Mouse (Mus musculus): ENCODE measurements around the gene Ppp1r13l.

Ppp1r13l gene

DNA sequence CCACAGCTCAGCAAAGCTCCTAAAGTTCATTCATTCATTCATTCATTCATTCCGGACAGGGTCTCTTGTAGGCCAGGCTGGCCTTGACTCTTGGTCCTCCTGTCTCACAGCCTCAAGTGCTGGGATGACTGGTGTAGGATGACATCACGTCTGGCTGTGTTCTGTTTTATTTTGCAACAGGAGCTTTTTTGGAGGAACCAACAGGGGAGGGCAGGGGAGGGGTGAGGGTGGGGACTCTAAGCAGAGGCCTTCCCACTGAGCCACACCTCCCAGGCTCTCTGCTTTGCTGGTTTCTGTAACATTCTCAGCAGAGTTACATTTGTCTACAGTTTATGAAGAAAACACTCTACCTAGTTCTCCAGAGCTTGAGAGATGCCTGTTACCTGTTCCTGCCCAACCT lies 21.5 kb upstream of the Ppp1r13l start:
- DNase-seq: no peak

DNA sequence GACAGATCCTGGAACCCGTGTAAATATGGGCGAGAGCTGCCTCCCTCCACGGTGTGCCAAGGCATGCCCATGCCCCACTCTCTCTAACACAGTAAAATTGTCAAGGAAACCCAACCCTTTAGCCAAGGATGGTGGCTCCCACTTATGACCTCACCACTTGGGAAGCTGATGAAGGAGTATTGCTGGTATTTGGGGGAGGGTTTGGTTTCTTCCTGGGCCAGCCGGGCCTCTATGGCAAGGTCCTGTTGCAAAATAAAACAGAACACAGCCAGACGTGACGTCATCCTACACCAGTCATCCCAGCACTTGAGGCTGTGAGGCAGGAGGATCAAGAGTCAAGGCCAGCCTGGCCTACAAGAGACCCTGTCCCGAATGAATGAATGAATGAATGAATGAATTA lies 21.0 kb upstream of the Ppp1r13l start:
- no peak for DNase-seq

DNA sequence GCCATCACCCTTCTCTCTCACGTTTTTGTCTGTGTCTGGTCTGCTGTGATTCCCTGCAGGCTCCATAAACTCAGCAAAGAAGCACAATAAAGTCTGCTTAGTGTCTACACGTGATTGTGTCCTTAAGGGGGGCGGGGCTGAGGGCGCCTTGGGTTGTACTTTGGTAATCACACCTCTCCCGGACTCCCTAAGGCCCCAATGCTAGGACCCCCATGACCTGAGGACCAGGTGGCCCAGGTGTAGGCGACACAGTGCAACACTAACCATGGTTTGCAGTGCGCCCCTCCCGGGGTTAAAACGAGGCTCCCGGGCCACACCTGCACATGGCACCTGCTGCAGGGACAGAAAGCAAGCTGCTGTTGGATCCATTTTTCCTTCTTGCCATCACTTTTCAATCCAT lies 18.3 kb upstream of the Ppp1r13l start:
- DNase-seq: no peak

DNA sequence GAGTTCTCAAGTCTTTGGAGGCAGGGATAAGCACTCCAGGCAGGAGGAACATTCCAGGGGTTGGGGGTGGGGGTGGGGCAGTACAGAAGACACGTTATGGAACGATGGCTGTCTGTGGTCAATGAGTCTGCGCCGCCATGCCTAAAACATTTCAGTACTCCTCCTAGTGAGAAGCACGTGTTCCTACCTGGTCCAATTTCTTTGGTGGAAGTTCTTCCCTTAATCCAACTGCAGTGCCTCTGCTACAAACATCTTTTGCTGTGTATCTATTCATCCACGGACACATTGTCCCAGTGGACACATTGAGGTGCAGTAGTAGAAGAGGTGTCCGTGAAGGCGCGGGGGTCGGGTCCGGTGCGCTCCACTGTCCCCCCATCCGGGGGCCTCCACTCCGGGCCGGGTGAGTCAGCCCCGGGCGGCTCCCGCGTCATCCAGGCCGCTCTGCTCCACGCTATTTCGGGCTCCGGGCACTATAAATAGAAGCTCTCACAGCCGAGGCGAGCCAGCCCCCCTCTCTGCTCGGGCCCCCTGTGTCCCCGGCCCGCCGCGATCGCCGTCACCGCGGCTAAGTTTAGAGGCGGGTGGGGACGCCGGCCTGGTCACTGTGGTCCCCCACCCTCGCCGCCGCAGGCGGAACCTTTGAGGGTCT lies 17.7 kb upstream of the Ppp1r13l start:
- no peak for DNase-seq

DNA sequence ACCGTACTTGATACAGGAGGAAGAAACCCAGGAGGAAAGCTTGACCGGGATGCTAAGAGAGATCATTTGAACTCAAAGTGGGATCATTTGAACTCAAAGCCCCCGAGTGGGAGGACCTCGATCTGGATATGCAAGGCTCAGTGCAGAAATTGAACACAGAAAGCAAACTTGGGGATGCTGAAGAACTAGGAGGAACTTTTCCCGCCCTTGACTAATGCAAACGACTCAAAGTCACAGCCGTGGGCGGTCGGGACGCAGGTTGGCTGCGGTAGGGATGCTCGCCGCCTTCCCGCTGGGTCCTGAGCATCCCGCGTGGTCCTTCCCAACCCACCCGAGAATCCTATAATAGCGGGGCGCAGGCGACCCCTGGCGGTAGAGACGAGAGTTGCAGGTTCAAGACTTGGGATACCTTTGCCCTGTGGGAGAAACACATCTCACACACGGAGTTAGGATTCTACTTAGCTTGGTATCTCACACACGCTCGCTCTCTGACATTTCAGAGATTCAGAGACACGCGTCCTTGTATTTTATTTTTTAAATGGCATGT lies 17.0 kb upstream of the Ppp1r13l start:
- peak; percentile 90 for DNase-seq

DNA sequence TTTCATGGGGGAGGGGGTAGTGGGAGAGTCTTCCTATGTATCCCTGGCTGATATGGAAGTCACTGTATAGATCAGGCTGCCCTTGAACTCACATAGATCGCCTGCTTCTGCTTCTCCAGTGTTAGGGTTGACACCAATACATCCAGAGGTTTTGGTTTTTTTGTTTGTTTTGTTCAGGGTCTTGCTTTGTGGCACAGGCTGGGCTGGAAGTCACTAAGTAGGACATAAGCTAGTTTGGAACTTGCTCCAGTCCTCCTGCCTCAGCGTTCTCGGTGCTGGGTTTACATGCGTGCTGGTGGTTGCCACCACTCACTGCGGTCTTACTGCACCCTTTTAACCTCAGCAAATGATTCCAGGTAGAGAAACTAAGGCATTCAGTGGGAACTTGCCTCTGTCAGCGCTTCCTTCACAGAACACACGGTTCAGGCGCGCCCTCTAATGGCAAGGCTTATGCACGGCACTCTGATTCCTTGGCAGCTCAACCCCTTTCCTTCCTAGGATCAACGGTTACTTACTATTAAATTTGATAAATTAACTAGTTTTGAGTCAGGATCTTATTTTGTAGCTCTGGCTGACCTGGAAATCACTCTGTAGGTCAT lies 16.2 kb upstream of the Ppp1r13l start:
- DNase-seq: peak; percentile 66

DNA sequence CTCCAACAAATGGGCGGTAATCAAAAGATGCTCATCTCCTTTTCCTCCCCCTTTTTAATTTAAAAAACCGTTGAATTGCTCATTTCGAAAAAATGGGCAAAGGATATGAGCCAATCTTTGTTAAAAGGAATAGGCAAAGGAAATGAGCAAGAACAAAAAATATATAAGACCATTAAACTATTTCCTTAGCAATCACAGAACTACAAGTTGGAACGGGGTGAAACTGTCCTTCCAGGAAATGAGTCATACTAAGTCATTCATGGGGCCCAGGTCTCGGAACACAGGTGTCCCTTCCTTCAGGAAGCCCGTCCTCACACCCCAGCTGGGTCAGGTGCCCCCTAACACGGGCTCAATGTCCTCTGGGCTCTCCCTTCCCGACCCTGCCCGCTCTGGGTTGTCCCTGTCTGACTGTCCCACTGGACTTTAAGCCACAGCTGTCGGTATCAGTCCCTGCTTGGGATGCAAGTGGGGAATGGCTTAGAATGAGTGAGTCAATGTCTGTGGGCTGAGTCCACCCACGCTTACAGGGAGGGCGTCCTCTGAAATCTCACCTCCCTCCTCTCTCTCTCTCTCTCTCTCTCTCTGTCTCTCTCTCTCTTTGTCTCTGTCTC lies 15.2 kb upstream of the Ppp1r13l start, which contains the start of gene Ercc1:
Gene Ercc1 (plus strand): TSS at position 542 of the 611 bp plus-strand sequence.
- no peak for DNase-seq

DNA sequence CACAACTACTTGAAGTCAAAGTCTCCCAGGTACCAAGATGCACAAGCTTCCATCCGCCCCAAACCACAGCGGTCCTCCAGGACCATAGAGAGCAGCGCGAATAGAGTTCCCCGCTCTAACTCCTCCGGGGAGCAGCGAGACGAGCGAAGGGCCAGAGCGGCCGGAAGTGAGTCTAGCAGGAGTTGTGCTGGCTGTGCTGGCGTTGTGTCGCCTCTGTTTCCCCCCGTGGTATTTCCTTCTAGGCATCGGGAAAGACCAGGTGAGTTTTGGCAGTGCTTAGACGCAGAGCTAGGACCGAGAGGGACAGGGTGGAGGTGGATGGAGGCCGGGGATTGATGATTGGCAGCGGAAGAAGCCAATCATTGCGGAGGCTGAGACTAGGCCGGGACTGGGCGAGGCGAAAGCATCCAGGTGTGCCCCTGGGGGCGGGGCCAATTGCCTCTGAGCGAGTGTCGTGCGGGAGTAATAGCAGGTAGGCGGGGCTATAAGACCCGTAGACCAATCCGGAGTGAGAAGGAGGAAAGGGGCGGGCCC lies 14.5 kb upstream of the Ppp1r13l start:
- DNase-seq: peak; percentile 97

DNA sequence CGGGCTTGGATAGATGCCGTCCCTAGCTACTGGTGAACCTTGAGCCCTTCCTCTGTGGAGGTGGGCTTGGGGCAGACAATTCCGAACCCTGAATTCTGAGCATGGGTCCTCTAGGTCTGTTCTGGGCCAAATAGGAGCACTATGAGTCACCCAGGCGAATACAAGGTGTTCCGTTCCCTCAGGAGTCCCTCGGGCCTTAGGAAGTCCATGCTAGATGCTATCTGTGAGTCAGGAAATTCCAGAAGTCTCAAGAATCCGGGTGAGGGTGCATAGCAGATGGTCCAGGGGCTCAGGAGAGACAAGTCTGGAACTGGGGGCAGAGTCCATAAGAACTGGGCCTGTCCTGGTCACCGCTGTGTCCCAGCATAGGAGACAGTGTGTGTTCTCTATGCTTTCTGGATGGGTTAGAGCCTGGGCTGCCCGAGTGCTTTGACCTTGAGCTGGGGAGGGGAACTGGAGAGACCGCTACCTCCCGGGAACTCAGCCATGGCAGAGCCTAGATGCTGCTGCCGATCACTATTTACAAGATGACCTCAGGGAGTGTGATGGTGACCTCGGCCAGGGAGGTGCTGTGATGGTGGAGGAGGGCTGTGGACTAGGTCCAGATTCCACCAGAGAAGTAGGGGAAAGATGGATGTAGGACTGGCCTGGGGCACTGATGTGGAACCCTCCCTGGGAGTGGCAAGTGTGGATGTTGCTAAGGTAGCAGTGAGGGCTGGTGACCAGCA lies 10.2 kb upstream of the Ppp1r13l start:
- DNase-seq: no peak

DNA sequence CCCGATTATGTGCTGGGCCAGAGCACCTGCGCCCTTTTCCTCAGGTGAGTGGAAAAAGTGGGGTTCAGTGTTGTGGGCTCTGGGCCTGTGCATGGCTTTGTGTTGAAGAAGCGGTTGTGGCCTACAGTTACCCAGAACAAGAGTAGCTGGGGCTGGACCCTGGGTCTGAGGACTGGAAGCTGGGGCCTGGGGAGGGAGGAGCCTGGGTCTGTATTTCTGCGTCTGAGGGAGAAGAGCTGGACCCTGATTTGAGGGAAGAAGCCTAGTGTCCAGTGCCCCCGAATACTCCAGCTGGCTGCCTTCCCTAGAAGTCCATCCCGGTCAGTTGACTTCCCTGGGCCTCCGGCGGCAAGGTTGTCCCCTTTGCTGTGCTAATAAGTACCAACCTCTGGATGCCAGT lies 9.3 kb upstream of the Ppp1r13l start:
- no peak for DNase-seq

DNA sequence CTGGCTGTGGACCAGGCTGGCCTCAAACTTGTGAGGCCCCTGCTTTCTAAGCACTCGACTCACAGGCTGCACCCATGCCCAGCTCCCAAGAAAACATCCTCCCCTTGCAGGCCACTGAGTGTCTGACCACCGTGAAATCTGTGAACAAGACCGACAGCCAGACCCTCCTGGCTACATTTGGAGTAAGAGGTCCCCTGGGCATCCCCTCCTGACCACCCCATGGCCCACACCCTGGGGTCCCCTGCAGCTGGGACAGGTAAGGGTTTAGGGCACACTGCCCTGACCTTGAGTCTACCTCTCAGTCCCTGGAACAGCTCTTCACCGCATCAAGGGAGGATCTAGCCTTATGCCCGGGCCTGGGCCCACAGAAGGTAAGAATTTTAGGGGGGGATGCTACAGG lies 4.6 kb upstream of the Ppp1r13l start:
- no peak for DNase-seq

DNA sequence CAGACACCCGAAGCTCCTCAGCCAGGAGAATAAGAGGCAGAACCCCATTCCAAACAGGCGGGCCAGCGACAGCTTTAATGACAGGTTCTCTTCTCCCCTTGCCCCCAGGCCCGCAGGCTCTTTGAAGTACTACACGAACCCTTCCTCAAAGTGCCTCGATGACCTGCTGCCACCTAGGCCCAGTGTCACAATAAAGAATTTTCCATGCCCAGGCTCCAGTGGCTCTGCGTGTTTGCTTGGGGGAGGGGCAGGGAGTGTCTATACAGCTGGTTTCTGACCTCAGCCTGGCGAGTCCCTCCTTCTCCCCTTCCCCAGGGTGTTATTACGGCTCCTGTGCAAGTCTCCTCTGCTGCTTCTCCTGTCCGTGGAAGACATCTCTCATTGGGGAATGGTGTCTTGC lies 3.2 kb upstream of the Ppp1r13l start:
- DNase-seq: no peak

DNA sequence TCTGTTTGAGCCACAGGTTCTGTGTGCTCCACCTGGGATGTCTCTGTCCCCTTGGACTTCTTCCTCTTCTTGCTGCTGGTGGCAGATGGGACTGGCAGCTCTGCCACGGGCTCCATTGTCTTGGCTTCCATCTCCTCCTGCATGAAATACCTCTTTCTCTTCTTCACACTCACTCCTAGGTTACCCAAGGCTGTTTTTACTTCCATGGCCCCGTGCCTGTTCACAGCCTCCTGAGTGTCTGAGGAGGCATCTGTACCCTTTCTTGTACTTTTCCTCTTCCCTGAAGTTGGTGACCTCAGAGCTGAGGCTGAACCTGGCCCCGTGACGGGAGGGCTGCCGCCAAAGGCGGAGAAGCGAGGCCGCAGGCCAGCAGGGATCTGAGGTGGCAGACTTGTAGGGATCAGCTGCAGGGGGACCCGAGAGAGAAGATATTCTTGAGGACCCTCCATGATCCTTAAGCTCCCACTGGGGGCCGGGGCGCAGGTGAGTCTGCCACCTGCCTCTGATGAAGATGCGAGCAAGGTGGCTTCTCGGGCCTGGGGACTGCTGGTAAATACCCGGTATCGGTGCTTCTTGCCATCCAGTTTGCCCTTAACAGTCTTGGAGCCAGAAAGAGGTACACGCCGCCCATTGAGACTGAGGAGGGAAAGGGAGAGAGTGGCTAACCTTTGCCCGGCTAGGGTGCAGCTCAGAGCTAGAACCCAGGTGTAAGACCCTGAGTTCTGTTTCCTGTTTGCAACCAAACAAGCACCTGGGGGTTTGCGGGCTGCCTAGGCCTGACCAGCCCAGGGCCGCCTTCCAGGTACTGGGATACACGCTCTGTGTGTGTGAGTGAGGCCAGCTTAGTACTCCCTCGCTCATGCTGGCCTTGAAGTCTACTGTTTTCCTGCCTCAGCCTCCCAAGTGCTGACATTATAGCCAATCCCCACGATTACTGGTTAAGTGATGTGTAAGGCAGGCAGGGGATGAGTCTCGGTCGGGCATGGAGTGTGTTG lies 1.9 kb upstream of the Ppp1r13l start:
- DNase-seq: no peak

DNA sequence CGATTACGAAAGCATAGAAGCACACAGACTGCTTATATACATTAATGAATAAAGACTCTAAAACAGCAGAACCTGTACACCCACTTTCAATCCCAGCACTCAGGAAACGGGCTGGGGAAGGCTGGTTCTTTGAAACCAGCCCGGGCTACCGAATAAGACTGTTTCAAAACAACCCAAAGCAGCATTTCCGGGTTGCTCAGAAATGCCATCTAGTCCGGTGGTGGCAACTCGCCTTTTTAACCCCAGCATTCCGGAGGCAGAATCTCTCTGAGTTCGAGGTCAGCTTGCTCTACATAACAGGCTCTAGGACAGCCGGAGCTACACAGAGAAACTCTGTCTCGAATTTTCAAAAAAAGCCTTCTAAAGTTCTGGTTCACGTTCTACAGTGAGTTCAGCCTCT lies 915 bp upstream of the Ppp1r13l start:
- DNase-seq: no peak

DNA sequence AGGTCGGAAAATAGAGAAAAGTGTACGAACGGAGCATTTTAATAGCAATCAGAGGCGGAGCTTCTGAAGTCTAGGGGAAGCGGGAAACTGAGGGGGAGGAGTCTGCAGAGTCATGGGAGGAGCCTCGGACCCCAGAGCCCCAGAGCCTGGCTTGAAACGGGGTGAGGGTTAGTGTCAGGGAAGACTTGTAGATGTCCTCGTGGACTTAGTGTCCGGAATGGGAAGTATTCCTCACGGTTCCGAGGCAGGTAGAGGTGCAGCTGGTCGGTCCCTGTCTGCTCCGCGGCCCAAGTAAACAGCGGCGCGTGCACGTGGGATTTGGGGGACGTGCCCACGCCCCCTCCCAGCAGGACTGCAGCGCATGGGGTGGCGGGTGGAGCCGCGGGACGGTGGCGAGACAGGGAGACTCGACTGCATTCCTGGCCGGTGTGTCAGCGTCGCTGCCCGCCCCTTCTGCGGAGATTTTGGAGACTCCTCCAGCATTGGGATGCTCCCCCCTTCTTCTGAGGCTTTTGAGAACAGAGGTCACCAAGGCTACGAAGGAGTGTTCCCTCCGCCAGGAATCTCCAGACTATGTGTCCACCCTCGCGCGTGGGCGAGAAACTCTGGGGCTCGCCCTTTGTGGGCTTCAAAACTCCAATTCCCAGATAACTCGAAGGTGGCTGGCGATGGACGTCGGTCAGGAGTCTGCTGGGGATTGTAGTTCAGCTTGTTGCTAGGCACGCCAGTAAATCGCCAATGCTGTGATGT lies 518 bp downstream of the Ppp1r13l start:
- DNase-seq: peak; percentile 66

DNA sequence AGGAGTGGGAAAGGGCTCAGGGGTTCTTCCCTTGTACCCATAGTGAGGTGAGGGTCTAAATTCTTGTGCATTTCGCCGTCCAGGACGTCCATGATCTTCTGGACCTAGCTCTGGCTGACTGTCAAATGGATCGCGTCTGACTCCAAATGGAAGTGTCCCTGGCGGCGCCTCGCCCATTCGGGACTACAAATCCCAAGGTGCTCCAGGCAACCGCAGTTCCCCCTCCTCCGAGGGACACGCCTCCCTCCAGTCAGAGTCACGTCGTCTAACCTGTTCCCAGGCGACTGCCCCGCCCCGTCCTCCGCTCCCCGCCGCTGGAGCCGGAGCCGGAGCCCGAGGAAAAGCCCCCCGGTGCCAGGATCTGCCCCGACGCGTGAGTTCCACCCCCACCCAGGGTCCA lies 1.4 kb downstream of the Ppp1r13l start:
- DNase-seq: peak; percentile 91

DNA sequence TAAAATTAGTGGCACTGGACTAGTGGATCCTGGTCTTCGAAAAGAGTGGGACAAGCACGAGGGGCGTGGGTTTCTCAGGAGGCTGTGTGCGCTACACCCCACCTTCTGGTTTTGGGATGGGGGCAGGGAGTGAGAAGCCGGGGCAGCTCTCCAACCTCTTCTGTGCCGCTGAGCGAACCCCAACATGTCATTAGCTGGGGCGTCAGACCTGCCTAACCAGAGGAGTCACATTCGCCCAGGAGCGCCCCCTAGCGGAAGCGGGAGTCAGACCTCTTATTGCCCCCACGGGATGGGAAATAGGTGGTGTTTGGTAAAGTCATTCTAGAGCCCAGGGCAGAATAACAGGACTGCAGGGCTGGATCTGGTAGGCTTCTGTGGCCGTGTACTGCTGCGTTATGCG lies 2.2 kb downstream of the Ppp1r13l start:
- peak; percentile 74 for DNase-seq

DNA sequence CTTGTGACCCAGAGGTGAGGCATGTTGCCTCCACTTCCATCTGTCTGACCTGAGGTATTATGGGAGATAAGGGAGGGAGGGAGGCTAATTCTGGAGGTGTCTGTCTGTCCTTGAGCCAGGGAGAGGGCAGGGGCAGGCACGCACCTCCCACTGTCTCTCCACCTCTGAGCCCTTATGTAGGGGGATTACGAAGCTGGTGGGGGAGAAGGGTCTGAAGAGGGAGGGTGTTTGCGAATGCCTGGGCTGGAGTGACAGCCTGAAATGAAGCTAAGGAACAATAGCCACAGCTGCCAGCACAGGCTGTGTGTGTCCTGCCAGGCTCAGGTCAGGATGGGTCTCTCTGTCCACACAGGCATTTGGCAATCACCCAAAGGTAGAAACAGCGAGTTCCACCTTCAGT lies 2.7 kb downstream of the Ppp1r13l start:
- DNase-seq: no peak

DNA sequence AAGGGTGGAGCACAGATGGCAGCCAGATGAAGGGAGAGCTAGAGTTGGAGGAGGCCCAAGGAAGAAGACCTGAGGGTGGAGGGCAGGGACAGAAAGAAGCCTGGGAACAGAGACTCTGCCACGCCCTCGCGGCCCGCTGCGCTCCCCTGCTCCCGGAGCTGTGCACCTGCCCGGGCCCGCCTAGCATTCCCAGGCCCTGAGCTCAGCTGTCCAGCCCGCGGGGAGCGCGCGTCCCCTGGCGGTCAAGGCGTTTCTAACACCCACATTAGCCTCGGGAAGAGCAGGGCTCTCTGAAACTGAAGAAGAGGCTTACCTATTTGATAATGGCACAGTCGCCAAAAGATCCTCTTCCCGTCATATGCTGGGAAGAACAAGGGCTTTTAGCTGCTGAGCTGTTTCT lies 4.3 kb downstream of the Ppp1r13l start:
- peak; percentile 76 for DNase-seq

DNA sequence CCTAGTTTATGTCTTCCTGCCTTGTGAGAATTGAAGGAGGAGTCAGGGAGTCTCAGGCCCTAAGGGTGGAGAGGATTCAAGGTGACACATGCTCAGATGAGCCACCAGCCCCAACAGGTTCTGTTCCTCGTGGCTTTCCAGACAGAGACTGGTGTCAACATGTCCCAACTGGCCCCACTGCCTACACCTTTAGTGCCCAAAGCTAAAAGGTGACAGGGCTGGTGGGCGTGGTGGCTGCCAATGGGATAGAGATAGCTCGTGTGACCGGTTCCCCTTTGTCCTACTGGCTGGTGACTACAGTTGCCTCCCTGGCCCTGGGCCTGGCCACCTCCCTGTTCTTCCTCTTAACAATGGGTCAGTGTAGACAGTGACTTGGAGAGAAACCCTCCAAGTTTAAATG lies 5.8 kb downstream of the Ppp1r13l start:
- DNase-seq: no peak

DNA sequence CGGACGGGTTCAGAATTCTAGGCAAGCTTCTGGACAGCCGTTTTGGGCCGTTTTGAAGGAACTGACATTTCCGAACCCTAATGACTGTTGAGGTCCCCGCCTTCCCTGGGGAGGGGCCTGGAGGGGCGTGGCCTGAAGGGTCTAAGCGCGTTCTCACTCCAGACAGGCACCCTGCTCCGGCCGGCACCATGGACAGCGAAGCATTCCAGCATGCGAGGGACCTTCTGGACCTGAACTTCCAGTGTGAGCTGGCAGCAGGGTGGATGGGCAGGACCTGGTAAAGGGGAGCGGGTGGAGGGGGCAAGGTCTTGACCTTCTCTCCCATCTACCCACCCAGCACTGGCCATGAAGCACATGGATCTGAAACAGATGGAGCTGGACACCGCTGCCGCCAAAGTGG lies 8.8 kb downstream of the Ppp1r13l start:
- no peak for DNase-seq
